In genomic region chr3:61315002-61315401, GRCm38 (mm10) we compare ENCODE assay signal across 19 mouse cellular contexts. TPM values are rescaled to one million over a fixed set of nuclear protein-coding genes. Genes with fewer than 3 reads are reported as not detected.
"Had no signal": no experiment of that assay in that cellular context is flagged by ENCODE, and none has a peak within 500 bp of the region (broad histone marks: within the 10 kb centered on the region; RNA-seq: fewer than 3 reads in every experiment).

No protein-coding gene starts in this region.

- H3K27ac ChIP-seq: macrophage; midbrain, embryonic 13.5 days; midbrain, embryonic 15.5 days; neural tube, embryonic 12.5 days; stomach, embryonic 15.5 days; stomach, postnatal 0 days had no signal

- ATAC-seq: midbrain, embryonic 13.5 days had no signal

- H3K4me2 ChIP-seq: lung, embryonic 14.5 days; midbrain, embryonic 11.5 days; midbrain, embryonic 13.5 days; midbrain, embryonic 15.5 days; neural tube, embryonic 12.5 days; stomach, embryonic 15.5 days had no signal

- H3K4me3 ChIP-seq: megakaryocyte, embryonic 14.5 days; midbrain, embryonic 13.5 days; midbrain, embryonic 15.5 days; neural tube, embryonic 12.5 days; stomach, embryonic 15.5 days had no signal

- DNase-seq: lung, adult 18-20 months; lung, embryonic 14.5 days; lung, postnatal 10 days; lung, postnatal 36 days; right cerebral cortex, postnatal 14 days; thymus, adult 2 months; thymus, postnatal 36 days had no signal

- H3K27me3 ChIP-seq: megakaryocyte, embryonic 14.5 days; midbrain, embryonic 13.5 days; midbrain, embryonic 15.5 days; neural tube, embryonic 12.5 days; stomach, embryonic 15.5 days had no signal

- H3K36me3 ChIP-seq: midbrain, embryonic 13.5 days; midbrain, embryonic 15.5 days; neural tube, embryonic 12.5 days; stomach, embryonic 15.5 days had no signal

- H3K9ac ChIP-seq: lung, embryonic 14.5 days; midbrain, embryonic 13.5 days; midbrain, embryonic 15.5 days; neural tube, embryonic 12.5 days; stomach, embryonic 15.5 days had no signal

- H3K4me1 ChIP-seq: midbrain, embryonic 13.5 days; midbrain, embryonic 15.5 days; neural tube, embryonic 12.5 days; stomach, embryonic 15.5 days had no signal

- H3K9me3 ChIP-seq: megakaryocyte, embryonic 14.5 days; midbrain, embryonic 13.5 days; midbrain, embryonic 15.5 days; neural tube, embryonic 12.5 days; stomach, embryonic 15.5 days had no signal

RNA-seq across cellular contexts. Expression of gene B430305J03Rik, which starts 50.7 kb away (rescaled TPM):
- polyA plus RNA-seq: liver, embryonic 16.5 days; lung, embryonic 14.5 days; lung, embryonic 16.5 days; midbrain, embryonic 11.5 days; midbrain, embryonic 13.5 days; midbrain, embryonic 15.5 days; midbrain, postnatal 0 days; neural tube, embryonic 12.5 days; neural tube, embryonic 14.5 days; stomach, embryonic 15.5 days; stomach, postnatal 0 days had no signal
